Mouse (Mus musculus): ENCODE measurements at regions not wholly inside any gene's neighbourhood (a gene's known extent, or its start where the extent isn't known, plus 50 kb on each side); places are given as distances from the start of the nearest gene placed in this dataset.

GRCm38 (mm10) chr6:28990210-28990609 lies 69.8 kb upstream of the Lep start:
- no peak for TF ChIP-seq EP300 (IDR thresholded peaks at IDR 0.05)
- TF ChIP-seq CTCF (IDR thresholded peaks at IDR 0.05): no peak

Data from lung, postnatal 0 days (tissue).